Mouse (Mus musculus) ES-Bruce4 (cell line): ENCODE results near the gene Ogfod2. TPM values are rescaled to one million over a fixed set of nuclear protein-coding genes. Genes with fewer than 3 reads are reported as not detected.

Experiments
- H3K27ac ChIP-seq: 2 replicates; pipeline ENCODE4 v1.5.1; 2012; ENCODE audit warnings: low read length, inconsistent platforms; ENCODE audit not compliant: insufficient read depth
- H3K27me3 ChIP-seq: 2 replicates; pipeline ENCODE4 v1.6.1; 2012; ENCODE audit warnings: mild to moderate bottlenecking, low read length, inconsistent platforms; ENCODE audit not compliant: control insufficient read depth, poor library complexity, insufficient read depth, severe bottlenecking
- H3K36me3 ChIP-seq: 2 replicates; pipeline ENCODE4 v1.6.1; 2012; ENCODE audit warnings: inconsistent platforms, mild to moderate bottlenecking, low read length, moderate library complexity; ENCODE audit not compliant: control insufficient read depth, poor library complexity, insufficient read depth, severe bottlenecking
- H3K4me1 ChIP-seq: one replicate; pipeline ENCODE4 v1.8.1; 2011; ENCODE audit warnings: low read length; ENCODE audit not compliant: control insufficient read depth, insufficient read depth
- H3K4me3 ChIP-seq: 2 replicates; pipeline ENCODE4 v1.5.1; 2011; ENCODE audit warnings: low read depth, mild to moderate bottlenecking, low read length
- H3K9ac ChIP-seq: 2 replicates; pipeline ENCODE4 v1.6.1; 2012; ENCODE audit warnings: low read depth, mild to moderate bottlenecking, inconsistent platforms; ENCODE audit not compliant: poor library complexity, severe bottlenecking
- H3K9me3 ChIP-seq: replicated peaks from 2 replicates; pipeline ENCODE4 v1.6.1; 2012; ENCODE audit warnings: mild to moderate bottlenecking, low read length, inconsistent platforms; ENCODE audit not compliant: control insufficient read depth, poor library complexity, insufficient read depth, severe bottlenecking
- CTCF ChIP-seq: IDR thresholded peaks from one replicate; pipeline ENCODE4 v1.8.1; 2011; ENCODE audit warnings: low read depth, low read length
- EP300 ChIP-seq: IDR thresholded peaks from 2 replicates; pipeline ENCODE4 v1.6.1; 2011; ENCODE audit warnings: low read depth, low read length; ENCODE audit not compliant: insufficient read depth
- POLR2A ChIP-seq: IDR thresholded peaks from one replicate; pipeline ENCODE4 v1.8.1; 2011; ENCODE audit warnings: low read length; ENCODE audit not compliant: insufficient read depth
- polyA plus RNA-seq: library from polyadenylated mRNA; stranded (reverse); fragments of >200 nt; gene quantifications from 2 replicates; pipeline ENCODE4 v1.2.4, GENCODE M21; 2011; ENCODE audit warnings: low read depth; ENCODE audit not compliant: missing spikeins, insufficient read depth, insufficient read length

Gene Ogfod2
- polyA plus RNA-seq, 1 experiment, result 4.6 TPM

DNA sequence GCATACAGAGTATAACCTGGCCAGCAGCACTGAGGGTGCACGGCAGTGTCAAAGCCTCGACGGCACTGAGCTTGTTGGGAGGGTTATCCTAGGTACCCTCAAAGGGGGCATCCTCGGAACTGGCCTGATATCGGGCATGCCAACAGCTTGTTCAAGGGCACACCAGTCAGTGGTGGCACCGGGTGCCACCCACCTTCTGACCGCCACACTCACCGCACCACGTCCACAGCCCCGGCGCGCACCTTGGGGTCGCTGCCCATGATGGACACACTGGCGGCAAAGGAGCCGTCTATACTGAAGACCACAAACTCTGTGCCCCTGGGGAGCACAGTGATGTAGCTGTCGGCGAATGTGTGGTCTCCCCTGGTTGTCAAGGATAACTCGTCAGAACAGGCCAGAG, 10.3 kb downstream of the Ogfod2 start:
- Histone ChIP-seq H3K36me3 (peaks cover 2% of the 10 kb centered on the region; the same call in 1 of the 2 replicates), H3K4me1 (no peaks in the 10 kb centered on the region), H3K4me3 (no peak overlapping the region), H3K9ac (no peak overlapping the region), H3K9me3 (no peaks in the 10 kb centered on the region), H3K27me3 (no peaks in the 10 kb centered on the region), H3K27ac (no peak overlapping the region)
- no peak for TF ChIP-seq EP300
- TF ChIP-seq POLR2A, result no peak
- TF ChIP-seq CTCF, result no peak

GRCm38 (mm10) chr5:124125093-124125492, 13.0 kb downstream of the Ogfod2 start:
- TF ChIP-seq EP300, result no peak
- TF ChIP-seq POLR2A, result no peak
- no peak for TF ChIP-seq CTCF
- no peaks in the 10 kb centered on the region for H3K27me3 ChIP-seq
- H3K27ac ChIP-seq, result no peak overlapping the region
- H3K4me3 ChIP-seq, result no peak overlapping the region
- H3K36me3 ChIP-seq, result no peaks in the 10 kb centered on the region
- H3K4me1 ChIP-seq, result no peaks in the 10 kb centered on the region
- no peaks in the 10 kb centered on the region for H3K9me3 ChIP-seq
- no peak overlapping the region for H3K9ac ChIP-seq

GRCm38 (mm10) chr5:124134261-124134660, 22.2 kb downstream of the Ogfod2 start:
- Histone ChIP-seq H3K9ac (no peak overlapping the region), H3K4me1 (no peaks in the 10 kb centered on the region), H3K4me3 (no peak overlapping the region), H3K36me3 (no peaks in the 10 kb centered on the region), H3K9me3 (no peaks in the 10 kb centered on the region), H3K27me3 (no peaks in the 10 kb centered on the region), H3K27ac (no peak overlapping the region)
- TF ChIP-seq CTCF (no peak), POLR2A (no peak), EP300 (no peak)

GRCm38 (mm10) chr5:124138066-124138465, 26.0 kb downstream of the Ogfod2 start:
- Histone ChIP-seq H3K9me3 (no peaks in the 10 kb centered on the region), H3K9ac (no peak overlapping the region), H3K36me3 (no peaks in the 10 kb centered on the region), H3K4me3 (no peak overlapping the region), H3K27ac (no peak overlapping the region), H3K27me3 (no peaks in the 10 kb centered on the region), H3K4me1 (no peaks in the 10 kb centered on the region)
- TF ChIP-seq EP300, result no peak
- no peak for TF ChIP-seq CTCF
- no peak for TF ChIP-seq POLR2A

DNA sequence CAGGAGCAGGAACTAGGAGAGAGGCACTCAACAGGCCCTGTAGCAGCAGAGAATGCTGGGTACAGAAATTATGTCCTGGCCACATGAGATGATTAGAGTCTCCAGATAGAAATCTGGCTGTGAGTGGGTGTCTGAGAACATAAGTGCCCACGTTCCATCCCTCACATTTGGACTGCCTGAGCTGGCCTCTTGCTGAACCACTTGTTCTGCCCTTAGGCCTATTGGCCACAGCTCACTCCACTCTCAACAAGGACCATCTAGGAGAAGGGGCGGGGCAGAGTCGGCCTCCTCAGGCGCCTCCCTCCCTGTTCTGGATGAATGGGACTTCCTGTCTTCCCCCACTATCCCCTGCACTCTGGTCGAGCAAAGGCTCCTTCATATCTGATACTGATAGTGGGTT, 36.9 kb downstream of the Ogfod2 start:
- Histone ChIP-seq H3K27ac (no peak overlapping the region), H3K9me3 (no peaks in the 10 kb centered on the region), H3K36me3 (no peaks in the 10 kb centered on the region), H3K4me1 (no peaks in the 10 kb centered on the region), H3K4me3 (no peak overlapping the region), H3K9ac (no peak overlapping the region), H3K27me3 (no peaks in the 10 kb centered on the region)
- TF ChIP-seq EP300, result no peak
- no peak for TF ChIP-seq POLR2A
- TF ChIP-seq CTCF, result no peak

- H3K27me3 ChIP-seq, result no peaks in the 10 kb centered on the region
- no peak overlapping the region for H3K27ac ChIP-seq
- TF ChIP-seq CTCF, result no peak
- no peak for TF ChIP-seq POLR2A
- no peak for TF ChIP-seq EP300
- H3K4me1 ChIP-seq, result no peaks in the 10 kb centered on the region
- H3K4me3 ChIP-seq, result no peak overlapping the region
- H3K9ac ChIP-seq, result no peak overlapping the region
- H3K36me3 ChIP-seq, result no peaks in the 10 kb centered on the region
- no peaks in the 10 kb centered on the region for H3K9me3 ChIP-seq
These were observed 38.8 kb downstream of the Ogfod2 start for GRCm38 (mm10) chr5:124150895-124151294.
